Mouse (Mus musculus): Measurements from ENCODE around the gene Wdfy2.
"Not testable (repeated sequence)": the region's sequence is repeated elsewhere in the genome, so short reads cannot be mapped to it uniquely, and the experiment has no call there.

- TF ChIP-seq POLR2AphosphoS2 (IDR thresholded peaks at IDR 0.05; ENCODE audit: insufficient read length, low read depth); MYOD1 (IDR thresholded peaks at IDR 0.05; ENCODE audit: control insufficient read depth in 1 of 3, insufficient read length in 2 of 3, low read depth in 2 of 3); MAX (IDR thresholded peaks at IDR 0.05; ENCODE audit: low read depth); POLR2A (IDR thresholded peaks at IDR 0.05; ENCODE audit: insufficient read length, low read depth); TCF12 (IDR thresholded peaks at IDR 0.05; ENCODE audit: insufficient read depth, poor library complexity, severe bottlenecking); MYOG (IDR thresholded peaks at IDR 0.05; ENCODE audit: control insufficient read depth in 1 of 3, insufficient read depth in 1 of 3, insufficient read length in 2 of 3, low read depth in 2 of 3); REST (IDR thresholded peaks at IDR 0.05; ENCODE audit: insufficient read depth, insufficient read length); USF1 (IDR thresholded peaks at IDR 0.05; ENCODE audit: low read depth); TCF3 (IDR thresholded peaks at IDR 0.05; ENCODE audit: insufficient read length, low read depth): not testable (repeated sequence)
Observed at GRCm38 (mm10) chr14:62893642-62894180, 56.2 kb downstream of the Wdfy2 start.

Measured in myocyte (in vitro differentiated cells).